Mouse (Mus musculus) embryo, embryonic 11.5 days (tissue): Measurements from ENCODE around the gene Adora1.
A peak's percentile ranks its signal among the peaks of the same experiment; 100 is the strongest.

Source experiments
- DNase-seq: peaks from one replicate; pipeline ENCODE4 v3.0.0-alpha.2; 2012; ENCODE audit warnings: low read depth, low spot score

Adora1 gene

DNA sequence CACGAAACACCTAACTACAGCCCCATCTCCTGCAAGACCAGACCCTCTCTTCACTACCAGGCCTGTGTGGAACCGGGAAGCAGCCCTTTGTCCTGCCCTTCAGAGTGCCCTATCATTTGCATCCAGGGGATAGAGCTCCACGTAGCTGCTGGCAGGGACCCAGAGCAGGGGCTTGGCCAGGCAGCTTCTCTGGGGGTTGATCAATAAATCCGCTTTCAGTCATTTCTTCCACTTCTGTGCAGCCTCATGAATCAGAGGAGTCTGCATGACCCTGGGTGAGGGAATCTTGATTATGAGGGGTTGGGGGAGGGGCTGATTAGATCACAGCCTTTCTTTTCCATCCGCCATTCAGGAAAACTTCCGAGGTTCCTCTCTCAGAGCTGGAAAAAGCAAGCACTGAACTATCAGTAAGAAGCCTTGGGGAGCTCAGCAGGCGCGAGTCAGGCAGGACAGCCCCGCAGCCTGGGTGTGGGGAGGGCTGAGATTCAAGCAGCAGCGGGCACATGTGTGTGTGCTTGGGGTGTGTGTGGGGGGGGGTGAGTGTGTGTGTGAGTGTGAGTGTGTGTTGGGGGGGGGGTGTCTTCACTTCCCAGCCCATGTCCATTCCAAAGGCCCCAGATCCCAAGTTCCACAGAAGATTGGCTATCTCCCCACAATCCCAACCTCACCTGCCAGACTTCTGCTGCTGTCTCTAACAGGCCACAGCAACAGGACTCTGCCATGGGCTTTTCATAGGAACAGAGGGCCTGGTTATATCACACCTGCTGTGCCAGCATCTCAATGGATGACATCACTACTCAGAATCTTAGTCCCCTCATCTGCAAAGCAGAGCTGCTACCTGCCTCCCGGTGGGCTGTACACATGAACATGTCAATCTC lies 19.2 kb downstream of the Adora1 start:
- DNase-seq = no peak

DNA sequence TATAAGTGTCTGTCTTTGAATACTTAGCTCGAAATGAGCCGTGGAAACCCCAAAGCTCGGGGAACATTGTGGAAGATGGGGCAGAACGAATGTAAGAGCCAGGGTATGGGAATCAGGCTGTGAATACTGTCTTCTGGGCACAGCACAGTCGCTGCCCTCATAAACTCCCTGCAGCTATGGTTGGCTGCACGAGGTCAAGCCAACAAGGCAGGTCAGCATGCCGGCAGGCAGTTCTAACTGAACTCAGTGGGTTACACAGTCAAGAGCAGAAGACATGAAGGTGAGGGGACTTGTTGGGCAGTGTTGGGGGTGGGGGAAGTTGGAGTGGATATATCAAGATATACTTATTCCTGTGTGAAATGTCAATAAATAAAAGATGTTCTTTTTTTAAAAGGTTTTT lies 20.2 kb downstream of the Adora1 start:
- DNase-seq = no peak

DNA sequence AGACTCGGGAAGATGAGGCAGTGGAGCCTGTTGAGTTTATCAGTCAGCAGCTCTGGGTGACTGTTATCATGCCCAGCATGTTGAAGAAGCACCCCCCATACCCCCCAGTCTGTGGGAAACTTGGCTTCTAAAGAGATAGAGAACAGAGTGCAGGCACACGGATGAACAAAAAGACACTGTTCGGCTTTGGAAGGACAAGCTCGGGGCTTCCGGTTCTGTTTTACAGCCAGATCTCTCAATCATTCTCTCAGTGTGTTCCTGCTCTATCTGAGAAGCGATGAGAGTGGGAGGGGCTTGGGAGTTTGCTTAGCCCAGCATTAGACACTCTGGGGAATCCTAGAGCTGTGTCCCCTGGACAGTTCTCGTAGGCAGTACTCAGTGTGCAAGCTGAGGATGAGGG lies 21.8 kb downstream of the Adora1 start:
- DNase-seq = no peak

GRCm38 (mm10) chr1:134212351-134212750 lies 22.9 kb downstream of the Adora1 start:
- DNase-seq = no peak

- no peak for DNase-seq
Measured at GRCm38 (mm10) chr1:134211631-134212030, 23.6 kb downstream of the Adora1 start.

GRCm38 (mm10) chr1:134211043-134211442 lies 24.2 kb downstream of the Adora1 start:
- DNase-seq = no peak

DNA sequence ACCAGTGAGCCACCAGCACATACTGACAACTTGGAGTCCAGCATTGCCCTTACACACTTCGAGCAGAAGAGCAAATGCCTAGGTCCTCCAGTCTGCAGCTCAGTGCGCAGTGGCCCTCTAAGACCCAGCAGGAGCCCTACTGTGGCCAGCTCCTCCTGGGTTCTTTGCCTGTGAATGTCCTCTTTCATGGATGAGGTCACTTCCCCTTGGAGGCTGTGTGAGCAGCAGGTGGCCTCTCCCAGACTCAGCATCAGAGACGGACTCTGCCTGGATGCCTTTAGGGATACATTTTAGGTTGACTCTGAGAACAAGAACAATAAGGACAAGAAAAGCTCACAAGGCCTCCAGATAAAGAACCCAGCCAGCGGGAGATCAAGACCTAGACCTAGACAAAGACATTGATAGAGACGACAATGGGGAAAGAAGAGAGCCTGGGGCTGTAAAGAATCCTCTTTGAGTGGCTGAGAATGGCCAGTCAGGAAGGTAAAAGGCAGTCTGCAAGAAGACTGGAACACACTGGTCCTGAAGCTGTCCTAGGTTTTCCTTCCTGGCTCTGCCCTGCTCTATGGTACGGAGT lies 25.0 kb downstream of the Adora1 start:
- no peak for DNase-seq

- no peak for DNase-seq
Measured at GRCm38 (mm10) chr1:134206085-134206484, 29.1 kb downstream of the Adora1 start.

GRCm38 (mm10) chr1:134205296-134206018 lies 29.8 kb downstream of the Adora1 start:
- DNase-seq = no peak

DNA sequence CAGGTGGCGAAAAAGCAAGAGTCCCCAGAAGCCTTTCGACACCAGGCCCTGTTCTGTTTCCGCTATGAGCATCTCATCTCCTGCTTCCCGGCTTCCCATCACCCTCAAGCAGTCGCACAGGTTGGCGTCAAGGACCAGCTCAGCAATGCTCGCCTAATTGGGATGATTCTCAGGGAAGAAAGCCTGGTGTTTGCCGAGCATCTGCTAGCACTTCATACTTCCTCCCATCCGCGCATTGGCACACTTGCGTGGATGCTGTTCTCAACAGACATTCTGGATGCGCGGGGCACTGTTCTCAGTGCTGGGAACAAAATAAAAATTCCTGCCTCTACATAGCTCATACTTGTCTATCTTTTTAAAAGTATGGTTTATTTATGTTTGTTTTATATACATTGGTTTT lies 31.0 kb downstream of the Adora1 start:
- no peak for DNase-seq

DNA sequence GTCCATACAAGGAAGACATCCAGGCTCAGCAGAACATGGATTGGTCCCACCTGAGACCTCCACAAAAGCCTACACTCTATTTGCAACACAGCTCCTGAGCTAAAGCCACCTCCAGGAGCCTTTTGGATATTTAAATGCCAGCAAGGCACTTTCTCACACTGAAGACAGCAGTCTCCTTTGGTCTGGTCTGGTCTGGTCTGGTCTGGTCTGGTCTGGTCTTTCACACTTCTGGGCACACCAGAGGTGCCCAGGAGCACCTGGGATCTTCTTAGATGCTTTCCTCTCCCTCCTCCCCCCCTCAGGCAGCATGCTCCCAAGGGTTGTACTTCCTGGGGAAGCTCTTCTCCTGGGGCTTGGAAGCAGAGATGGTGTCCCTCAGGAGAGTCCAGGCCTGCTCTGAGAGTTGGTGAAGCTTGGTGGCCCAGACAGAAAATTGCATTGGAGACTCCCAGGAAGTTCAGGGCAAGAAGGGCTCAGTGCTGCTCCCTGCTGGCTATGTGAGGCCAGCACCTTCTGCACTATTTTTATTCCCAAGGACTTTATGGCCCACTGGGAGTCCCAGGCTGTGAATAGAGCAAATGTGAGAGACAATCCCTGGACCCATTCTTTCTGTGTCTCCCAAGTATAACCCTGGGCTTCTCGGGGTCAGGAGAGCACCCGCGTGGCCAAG lies 33.3 kb downstream of the Adora1 start:
- DNase-seq = peak; percentile 24

DNA sequence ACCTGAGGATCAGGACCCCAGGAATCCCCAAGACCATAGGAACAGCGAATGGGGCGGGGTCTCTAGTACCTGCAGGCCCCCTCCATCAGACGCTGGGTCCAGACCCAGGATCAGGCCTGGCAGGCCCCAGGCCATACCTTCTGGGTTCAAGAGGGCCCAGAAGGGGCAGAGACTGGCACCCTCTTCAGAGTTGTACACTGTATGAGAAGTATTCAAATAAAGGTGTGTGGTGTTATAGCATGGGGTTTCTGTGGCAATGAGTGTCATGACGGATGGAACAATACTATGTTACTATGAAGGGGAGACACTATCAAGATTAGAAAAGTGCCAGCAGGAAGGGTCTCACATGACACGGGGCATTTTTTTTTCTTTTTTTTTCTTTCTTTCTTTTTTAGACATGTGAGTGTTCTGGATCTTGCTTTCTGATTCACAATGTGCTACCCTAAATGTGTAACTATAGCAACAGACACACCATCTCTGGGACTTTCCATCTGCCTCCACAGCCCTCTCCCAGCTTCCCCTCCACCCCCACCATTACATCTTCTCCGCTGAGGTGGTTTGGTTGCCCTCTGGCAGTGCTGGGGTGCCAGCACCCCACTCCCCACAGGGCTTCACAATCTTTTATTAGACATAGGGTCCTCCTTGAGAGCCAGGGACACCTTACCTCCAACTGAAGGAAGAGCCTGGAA lies 34.1 kb downstream of the Adora1 start:
- DNase-seq = no peak

GRCm38 (mm10) chr1:134200481-134200880 lies 34.8 kb downstream of the Adora1 start:
- DNase-seq = no peak

DNA sequence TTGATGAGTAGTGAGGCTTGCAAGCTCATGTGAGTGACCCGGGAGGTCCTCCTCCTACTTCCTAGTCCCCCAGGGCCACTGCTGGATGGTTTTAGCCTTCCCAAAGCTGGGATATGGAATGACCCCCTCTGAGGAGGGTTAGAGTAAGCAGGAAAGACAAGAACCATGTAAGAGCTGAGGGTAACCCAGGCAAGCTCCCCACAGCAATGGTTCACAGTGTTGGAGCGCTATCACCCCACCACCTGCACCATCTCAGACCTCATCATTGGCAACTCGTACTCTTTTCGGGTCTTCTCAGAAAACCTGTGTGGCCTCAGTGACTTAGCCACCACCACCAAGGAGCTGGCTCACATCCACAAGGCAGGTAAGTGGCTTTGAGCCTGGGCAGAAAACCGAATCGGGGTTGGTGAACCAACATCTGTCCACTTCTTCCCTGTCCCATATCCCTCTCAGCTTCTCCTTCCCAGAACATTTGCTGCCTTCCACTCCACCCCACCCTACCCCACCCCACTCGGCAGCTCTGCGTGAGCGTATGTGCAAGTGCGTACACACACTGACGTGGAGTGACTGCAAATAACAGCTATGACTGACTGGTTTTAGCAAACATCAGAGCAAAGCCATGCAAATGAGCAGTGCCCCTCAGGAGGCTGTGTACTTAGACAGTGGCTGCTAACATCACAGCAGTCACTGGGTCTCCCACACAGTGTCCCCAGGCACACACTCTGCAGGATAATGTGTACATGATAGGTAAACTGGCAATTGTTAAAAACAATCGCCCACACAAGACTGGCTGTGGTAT lies 36.8 kb downstream of the Adora1 start:
- no peak for DNase-seq

DNA sequence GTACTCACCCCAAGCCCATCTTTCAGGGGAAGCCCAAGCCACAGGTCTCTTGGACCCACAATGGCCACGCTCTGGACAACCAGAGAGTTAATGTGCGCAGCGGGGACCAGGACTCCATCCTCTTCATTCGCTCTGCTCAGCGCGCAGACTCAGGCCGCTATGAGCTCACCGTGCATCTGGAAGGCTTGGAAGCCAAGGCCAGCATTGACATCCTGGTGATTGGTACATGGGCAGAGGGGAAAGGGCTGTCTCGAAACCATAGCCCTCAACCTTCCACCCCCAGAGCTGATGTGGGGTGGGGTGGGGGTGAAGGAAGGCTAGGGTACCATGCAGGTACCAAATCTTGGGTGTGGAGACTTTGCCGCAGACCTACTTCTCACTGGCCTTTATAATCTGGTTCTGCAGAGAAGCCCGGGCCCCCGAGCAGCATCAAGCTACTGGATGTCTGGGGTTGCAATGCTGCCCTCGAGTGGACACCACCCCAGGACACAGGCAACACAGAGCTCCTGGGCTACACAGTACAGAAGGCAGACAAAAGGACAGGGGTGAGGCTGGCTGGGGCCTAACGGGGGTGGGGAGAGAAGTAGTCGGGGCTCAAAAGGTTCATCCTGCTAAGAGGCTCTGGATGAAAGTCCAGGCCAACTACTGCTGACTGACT lies 37.8 kb downstream of the Adora1 start:
- no peak for DNase-seq

DNA sequence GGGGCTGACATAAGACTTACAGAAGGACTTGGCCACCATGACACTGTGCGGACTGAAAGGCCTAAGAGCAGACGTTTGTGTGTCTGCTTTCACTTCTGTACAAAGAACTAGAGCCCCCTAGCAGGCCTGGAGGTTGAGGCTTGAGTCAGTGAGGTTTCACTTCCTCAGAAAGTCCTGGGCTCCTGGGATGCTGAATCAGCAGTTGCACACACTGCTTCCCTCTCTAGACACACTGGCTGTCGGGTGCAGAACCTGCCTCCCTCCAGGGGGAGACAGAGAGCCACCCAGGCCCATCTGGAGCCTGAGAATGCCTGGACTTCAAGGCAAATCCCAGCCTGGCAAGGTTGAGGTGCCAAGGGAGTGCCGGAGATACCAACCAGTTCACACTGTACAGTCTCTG lies 38.8 kb downstream of the Adora1 start:
- no peak for DNase-seq

DNA sequence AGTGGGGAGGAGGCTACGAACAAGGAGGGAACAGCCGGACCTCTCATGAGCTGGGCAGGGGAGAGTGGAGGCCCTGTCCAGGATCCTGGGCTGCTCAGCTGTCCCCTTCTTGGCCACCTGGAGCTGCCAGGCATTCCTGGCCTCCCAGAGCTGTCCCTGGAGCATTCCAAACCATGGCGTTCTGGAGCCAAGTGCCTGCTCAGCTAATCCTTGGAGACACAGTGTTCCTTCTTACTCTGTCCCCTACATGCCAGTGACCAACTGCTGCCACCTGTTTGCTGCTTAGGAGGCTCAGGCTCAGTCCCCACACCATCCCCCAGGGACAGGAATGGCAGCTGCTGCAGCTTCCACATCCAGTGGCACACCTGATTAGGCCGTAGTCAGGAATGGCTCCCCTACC lies 39.3 kb downstream of the Adora1 start:
- DNase-seq = no peak

DNA sequence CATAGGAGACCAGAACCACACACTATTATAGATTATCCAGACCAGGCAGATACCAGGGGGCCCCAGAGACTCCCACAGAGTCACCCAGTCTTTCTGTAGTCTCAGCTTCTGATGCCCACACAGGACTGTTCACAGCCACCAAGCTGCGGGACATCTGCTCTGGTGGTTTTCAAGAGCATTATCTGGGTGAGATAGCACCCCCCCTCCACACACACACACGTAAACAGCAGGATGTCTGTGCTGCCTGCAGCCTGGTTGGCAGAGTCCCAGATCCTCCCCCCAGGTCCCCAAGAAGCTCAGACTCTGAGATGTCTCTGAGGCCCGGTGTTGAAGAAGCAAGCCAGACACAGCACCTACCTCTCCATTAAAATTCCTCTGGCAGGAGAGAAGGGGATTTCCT lies 39.7 kb downstream of the Adora1 start:
- DNase-seq = no peak

DNA sequence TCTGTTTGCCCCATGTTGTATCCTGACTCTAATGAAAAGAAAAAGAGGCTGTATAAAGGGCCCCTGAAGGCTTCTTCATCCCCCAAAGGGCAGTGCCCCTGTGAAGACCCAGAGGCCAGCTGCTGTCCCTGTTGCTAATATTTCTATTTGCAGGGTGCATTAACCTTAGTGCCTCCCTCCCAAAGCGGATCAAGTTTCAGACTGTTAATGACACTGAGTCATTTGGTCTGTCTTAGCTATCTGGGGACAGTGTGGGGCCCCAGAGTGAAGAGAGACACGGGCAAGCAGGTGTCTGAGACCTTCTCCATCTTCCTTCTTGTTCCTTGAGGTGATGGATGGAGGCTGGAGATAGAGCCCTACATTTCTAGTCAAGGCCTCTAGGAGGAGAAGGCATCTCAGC lies 40.1 kb downstream of the Adora1 start:
- no peak for DNase-seq
